Mouse (Mus musculus) heart, adult 8-10 months (tissue): ENCODE data around the gene Dera. TPM values are rescaled to one million over a fixed set of nuclear protein-coding genes. Genes with fewer than 3 reads are reported as not detected.

ENCODE experiments used
- DNase-seq: peaks from one replicate; pipeline ENCODE4 v3.0.0; 2022; ENCODE audit warnings: low spot score
- total RNA-seq, 4 experiments: library from RNA; stranded (reverse); gene quantifications; 2 replicates each; pipeline ENCODE4 v1.2.4; 2022

Gene Dera
- total RNA-seq, 4 experiments from 2014 or later: 3.7 to 11.8 (median 5.5) TPM

DNA sequence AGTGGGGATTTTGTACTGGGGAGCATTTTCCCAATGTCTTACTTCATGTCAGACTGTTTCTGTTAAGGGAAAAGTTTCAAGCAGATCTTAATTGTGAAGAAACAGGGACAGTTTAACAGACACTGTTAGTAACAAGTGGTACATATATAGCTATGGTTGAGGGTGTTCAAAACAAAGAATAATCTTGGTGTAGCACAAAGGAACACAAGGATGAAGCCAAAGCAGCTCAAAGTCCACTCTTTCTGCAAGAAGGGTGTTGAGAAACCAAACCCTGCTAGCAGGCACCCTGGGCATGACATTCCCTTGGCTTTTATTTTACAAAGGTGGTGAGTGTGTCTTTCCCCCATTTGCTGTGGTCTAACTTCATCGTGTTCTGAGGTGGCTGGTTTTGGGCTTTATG, 3.5 kb downstream of the Dera start:
- no peak for DNase-seq

GRCm38 (mm10) chr6:137759681-137760080, 5.3 kb downstream of the Dera start:
- no peak for DNase-seq

GRCm38 (mm10) chr6:137760966-137761365, 6.6 kb downstream of the Dera start:
- no peak for DNase-seq

DNA sequence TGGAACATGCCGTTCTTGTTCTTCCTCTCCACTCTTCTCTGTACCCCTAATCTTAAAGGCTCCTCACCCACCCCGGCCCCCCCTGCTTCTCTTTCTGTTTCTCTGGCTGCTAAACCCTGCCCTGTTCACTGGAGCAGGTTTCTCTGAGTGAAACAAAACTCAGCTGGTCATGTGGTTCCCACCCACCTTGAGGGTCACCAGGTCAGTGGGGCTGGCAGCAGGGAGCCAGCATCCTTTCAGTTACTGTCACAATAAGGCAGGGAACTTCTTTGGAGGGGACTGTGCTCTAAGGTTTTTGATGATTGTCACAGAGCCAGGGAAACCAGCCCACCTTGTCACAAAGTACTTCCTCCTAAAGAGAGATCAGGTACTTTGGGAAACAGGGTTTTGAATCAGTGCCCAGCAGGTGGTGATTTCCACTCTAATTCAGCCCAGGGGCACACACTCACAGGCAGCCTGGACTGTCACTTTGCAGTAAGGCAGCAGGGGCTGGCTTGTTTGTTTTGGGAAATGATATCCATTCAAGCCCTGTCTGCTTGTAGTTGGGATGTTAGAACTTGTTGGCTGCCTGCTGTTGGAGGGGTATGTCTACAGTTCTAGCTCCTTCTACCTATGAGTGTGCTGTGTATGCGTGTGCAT, 10.3 kb downstream of the Dera start:
- DNase-seq: no peak

- no peak for DNase-seq
Observed at GRCm38 (mm10) chr6:137766177-137766576, 11.8 kb downstream of the Dera start.

- DNase-seq: no peak
Observed at GRCm38 (mm10) chr6:137771621-137772250, 17.4 kb downstream of the Dera start.

GRCm38 (mm10) chr6:137772918-137773636, 18.7 kb downstream of the Dera start:
- no peak for DNase-seq

GRCm38 (mm10) chr6:137773637-137774028, 19.3 kb downstream of the Dera start:
- no peak for DNase-seq

- DNase-seq: no peak
Observed at GRCm38 (mm10) chr6:137774166-137774565, 19.8 kb downstream of the Dera start.

DNA sequence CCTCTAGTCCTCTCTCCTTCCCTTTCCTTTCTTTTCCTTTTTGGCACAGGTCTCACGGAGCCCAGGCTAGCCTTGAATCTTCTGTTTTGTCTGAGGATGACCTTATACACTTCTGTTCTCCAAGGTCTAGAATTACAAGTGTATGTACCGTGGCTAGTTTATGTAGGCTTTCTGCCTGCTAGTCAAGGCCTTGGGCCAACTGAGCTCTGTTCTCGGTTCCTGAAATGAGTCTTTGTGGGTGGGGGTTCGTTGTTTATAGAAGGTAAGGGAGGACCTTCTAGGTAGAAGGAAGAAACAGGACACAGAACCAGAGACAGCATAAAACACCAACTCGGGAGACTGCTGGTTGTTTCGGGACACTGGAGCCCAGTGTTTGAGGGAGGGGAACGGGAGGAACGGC, 20.8 kb downstream of the Dera start:
- no peak for DNase-seq

DNA sequence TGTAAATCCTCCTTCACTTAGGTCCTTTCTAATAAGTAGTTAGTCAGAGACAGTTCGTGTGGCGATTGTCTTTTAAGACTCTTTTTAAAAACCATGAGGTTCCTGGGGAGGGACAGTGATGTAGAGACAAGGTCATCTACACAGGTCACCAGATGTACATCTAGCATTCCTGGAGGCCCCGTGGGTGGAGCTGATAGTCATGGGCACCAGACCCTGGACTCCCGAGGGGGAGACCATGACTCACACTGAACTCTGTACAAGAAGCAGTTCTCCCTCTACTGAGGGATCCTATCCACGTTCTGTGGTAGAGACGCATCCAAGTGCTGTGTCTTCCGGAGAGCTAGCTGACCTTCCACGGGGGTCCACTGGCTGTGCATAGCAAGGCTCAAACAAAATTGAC, 22.6 kb downstream of the Dera start:
- DNase-seq: no peak

- no peak for DNase-seq
Observed at GRCm38 (mm10) chr6:137783899-137784637, 29.7 kb downstream of the Dera start.

GRCm38 (mm10) chr6:137788976-137789590, 34.7 kb downstream of the Dera start:
- no peak for DNase-seq

- no peak for DNase-seq
Observed at GRCm38 (mm10) chr6:137789658-137790057, 35.3 kb downstream of the Dera start.

GRCm38 (mm10) chr6:137795494-137795893, 41.1 kb downstream of the Dera start:
- no peak for DNase-seq

DNA sequence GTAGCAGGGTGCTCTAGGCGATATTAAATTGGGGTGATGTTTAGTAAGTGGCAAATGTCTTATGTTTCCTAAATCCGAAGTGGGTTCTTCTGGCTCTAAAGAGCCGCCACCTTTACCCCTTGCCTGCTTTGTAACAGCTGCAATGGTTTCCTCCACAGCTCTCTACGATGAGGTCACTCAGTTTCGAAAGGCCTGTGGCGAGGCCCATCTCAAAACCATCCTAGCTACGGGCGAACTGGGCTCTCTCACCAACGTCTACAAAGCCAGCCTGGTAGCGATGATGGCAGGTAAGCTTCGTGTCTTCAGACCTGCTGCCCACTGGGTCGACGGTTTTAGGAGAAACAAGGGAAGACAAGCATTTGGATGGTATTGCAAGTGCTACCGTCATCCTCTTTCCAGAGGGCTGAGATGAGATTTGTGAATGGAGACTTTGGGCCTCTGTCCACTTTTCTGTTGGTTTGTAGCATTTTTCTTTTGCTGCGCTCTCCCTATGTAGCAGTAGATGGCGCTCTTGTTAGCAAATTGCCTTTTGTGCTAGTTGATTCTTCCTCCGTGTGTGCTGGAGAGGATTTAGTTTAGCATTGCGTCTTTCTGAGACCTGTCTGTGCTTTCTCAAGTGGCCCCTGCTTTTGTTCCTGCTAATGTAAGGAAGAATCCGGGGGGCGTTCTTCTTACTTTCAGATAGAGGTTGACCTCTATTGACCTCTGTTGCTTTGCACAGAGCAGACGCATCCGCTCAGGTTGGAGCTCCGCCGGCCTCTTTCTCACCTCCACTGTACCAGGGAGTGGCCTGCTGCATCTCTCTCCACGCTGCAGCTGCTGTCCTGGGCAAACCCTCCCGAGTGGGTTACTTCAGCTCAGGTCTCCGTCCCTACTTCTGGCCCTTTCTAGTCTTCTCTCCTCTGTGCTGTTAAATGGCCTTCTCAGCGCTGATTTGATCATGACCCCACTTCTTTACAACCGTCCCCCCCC, 42.5 kb downstream of the Dera start:
- no peak for DNase-seq

DNA sequence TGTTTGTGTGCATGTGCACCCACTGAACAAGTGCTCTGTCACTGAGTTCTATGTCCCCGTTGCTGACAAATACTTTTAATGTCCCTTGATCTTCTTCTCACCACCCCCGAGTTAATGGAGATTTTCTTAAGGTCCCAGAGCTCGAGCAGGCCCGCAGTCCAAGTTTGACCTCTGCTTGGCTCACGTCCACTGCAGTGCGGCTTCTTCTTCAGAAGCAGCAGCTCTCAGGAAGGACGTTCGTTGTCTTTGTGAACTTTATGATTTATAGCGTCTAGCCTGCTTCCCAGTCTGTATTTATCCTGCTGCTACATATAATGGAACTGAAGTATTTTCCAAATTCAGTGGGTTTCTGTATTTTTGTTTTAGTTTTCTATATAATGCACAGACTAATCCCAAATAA, 44.9 kb downstream of the Dera start:
- DNase-seq: no peak

GRCm38 (mm10) chr6:137803456-137804005, 49.2 kb downstream of the Dera start:
- no peak for DNase-seq

DNA sequence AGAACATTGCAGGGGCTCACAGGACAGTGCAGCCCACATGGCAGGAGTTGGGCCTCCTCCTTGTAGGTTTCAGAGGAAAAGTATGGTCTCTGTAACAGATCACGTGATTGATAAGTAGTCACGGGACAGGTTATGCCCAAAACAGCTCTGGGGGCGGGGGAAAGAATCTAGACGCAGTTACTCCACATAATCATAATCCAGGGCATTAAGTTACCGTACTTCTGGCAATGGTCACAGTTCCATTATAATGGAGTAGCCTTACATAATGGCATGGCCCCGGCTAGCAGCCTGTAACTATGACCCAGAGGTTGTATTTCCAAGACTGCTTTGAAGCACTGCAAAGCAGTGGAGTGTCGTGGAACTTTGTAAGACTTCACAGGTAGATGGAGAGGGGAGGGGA, 49.8 kb downstream of the Dera start:
- DNase-seq: no peak

DNA sequence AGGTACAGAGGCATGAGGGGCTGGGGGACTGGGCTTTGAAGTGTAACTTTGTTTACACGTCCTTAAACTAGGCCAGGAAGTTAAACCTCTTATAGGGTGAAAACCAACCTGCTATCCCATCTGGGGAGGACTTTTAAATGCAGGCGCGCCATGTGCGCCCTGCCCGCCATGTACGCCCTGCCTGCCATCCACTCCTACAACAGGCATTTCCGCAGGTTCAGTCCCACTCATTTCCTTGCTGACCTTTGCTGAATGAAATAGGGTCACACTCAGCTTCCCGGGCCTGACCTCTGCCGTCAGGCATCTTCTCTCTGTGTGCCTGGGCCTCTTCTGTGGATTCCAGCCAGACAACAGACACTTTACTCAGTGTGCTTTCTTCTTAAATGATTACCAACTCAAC, 50.3 kb downstream of the Dera start:
- DNase-seq: no peak
